Mouse (Mus musculus) heart, postnatal 25 days (tissue): ENCODE results near the gene Dlec1. TPM values are rescaled to one million over a fixed set of nuclear protein-coding genes. Genes with fewer than 3 reads are reported as not detected.

Experiments
- DNase-seq: peaks from one replicate; pipeline ENCODE4 v3.0.0; 2022; ENCODE audit warnings: low spot score
- intact Hi-C: fragments of 180-260 bp; cut with DNase I; formaldehyde crosslinking; loops from one replicate; pipeline ENCODE4 v1.15.1; 2025
- total RNA-seq, 2 experiments: library from RNA; stranded (reverse); gene quantifications; 2 replicates each; pipeline ENCODE4 v1.2.3; 2021

Dlec1 gene
- under 1 TPM in 1 of 2 experiments, not detected in 1; 0.10 TPM for total RNA-seq

GRCm38 (mm10) chr9:119101992-119102782, at the start of gene Dlec1:
Gene Dlec1, plus strand, starts transcription at chr9:119102478.
- DNase-seq, result peak; percentile 57
- intact Hi-C loops, result no loop called here

GRCm38 (mm10) chr9:119053964-119054576, 48.2 kb upstream of the Dlec1 start:
- no peak for DNase-seq
- intact Hi-C loops, result no loop called here

DNA sequence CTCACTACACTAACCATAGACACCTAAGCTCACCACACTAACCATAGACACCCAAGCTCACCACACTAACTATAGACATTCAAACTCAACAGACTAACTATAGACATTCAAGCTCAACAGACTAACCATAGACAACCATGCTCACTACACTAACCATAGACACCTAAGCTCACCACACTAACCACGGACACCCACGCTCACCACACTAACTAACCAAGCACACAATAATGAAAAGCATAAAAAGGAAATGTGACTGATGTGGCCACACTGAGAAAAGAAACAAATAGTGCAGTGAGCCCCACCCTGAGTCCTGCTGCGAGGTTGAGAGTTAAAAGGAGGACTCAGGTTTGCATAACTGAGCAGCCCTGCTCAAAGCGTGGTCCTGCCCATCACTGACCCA, 46.9 kb upstream of the Dlec1 start:
- intact Hi-C loops, result no loop called here
- no peak for DNase-seq

DNA sequence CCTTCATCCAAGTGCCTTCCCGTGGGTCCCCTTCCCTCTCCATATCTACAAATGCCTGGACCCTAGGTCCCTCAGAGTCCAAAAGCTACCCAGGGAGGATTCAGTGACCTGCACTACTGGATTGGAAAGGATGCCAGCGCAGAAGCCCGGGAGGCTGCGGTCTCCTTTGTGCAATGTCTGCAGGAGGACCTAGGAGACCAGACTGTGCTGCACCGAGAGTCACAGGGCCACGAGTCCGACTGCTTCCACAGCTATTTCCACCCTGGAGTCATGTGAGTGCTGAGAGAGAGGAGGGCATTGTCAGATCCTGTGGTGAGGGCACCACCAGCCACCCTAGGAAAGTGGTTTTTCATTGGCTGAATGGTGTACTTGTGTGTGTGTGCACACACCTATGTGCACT, 44.0 kb upstream of the Dlec1 start:
- intact Hi-C loops, result no loop called here
- no peak for DNase-seq

- intact Hi-C loops, result loop anchor here (10.0 kb wide), 1 partner anchor 476 kb away; no protein-coding TSS in a partner anchor
- no peak for DNase-seq
These were observed 41.6 kb upstream of the Dlec1 start for GRCm38 (mm10) chr9:119060701-119061100.

GRCm38 (mm10) chr9:119063036-119063644, 39.1 kb upstream of the Dlec1 start:
- intact Hi-C loops, result loop anchor here (10.0 kb wide), 1 partner anchor 478 kb away; no protein-coding TSS in a partner anchor
- DNase-seq, result no peak

- DNase-seq, result no peak
- intact Hi-C loops, result loop anchor here (10.0 kb wide), 1 partner anchor 479 kb away; no protein-coding TSS in a partner anchor
These were observed 38.0 kb upstream of the Dlec1 start for GRCm38 (mm10) chr9:119064296-119064695.

- peak; percentile 48 for DNase-seq
- intact Hi-C loops, result loop anchor here (1.0 to 10.0 kb wide), 3 partner anchors 39 to 483 kb away; no protein-coding TSS in a partner anchor
These were observed 34.7 kb upstream of the Dlec1 start for GRCm38 (mm10) chr9:119067601-119068000.

DNA sequence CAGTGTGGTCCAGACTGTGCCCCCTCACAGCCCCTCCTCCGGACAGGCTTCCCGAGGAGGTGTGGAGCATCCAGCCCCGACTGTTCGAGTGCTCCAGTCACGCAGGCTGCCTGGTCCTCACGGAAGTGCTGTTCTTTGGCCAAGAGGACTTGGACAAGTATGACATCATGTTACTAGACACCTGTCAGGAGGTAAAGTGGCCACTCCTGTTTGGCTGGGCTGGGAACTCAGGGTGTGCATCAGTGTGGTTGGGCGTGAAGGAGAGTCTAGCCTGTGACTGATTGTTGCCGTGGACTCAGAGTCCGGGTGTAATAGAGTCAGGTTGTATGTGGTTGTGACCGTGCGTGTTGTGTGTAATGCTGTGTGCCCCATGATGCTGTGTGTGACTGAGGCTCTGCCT, 34.0 kb upstream of the Dlec1 start:
- intact Hi-C loops, result loop anchor here (10.0 kb wide), 1 partner anchor 483 kb away; no protein-coding TSS in a partner anchor
- DNase-seq, result no peak

DNA sequence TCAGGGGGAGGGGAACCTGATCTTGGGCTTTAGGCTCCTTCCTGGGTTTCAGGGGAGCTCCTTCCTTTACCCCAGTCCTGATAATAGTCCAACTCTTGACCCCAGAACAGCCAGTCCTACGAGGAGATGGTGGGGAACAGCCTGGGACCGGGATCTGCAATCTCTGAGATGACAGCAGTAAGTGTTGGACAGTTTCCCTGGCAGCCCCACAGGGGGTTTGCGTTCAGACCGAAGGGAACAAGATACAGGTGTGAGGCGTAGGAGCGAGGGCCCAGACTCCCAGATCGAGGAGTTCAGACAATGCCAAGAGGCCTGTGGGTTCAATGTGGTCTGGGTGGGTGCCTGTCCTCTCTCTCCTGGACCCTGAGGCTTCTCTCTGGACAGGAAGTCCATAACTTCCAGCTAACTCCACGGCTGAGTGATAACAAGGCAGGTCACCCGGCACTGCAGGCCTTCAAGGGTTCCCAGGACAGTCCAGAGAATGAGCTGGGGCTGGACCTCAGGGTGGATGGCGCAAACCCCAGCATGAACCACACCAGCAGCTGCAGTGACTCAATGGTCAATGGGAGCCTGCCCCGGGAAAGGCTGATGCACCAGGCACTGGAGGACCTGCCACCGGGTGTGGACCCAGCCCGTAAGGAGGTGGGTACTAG, 32.0 kb upstream of the Dlec1 start:
- no peak for DNase-seq
- intact Hi-C loops, result no loop called here

DNA sequence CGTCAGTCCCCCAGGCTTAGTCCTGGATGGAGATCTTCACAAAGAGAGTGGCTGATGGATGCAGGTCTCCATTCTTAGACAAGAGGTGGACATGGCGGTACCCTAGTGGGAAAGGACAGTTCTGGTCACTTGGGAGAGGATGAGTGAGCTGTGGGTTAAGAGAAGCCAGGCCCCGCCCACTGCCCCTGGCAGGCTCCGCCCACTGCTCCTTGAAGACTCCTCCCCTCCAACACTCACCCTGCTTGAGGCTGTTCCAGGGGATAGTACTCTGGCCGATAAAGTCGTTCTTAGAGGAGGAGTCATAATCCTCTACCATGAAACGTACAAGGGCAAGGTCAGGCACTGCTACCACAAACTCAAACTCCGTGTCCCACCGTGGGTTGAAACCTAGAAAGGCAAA, 30.5 kb upstream of the Dlec1 start:
- no peak for DNase-seq
- intact Hi-C loops, result no loop called here

- intact Hi-C loops, result no loop called here
- DNase-seq, result no peak
These were observed 28.9 kb upstream of the Dlec1 start for GRCm38 (mm10) chr9:119073184-119073895.

DNA sequence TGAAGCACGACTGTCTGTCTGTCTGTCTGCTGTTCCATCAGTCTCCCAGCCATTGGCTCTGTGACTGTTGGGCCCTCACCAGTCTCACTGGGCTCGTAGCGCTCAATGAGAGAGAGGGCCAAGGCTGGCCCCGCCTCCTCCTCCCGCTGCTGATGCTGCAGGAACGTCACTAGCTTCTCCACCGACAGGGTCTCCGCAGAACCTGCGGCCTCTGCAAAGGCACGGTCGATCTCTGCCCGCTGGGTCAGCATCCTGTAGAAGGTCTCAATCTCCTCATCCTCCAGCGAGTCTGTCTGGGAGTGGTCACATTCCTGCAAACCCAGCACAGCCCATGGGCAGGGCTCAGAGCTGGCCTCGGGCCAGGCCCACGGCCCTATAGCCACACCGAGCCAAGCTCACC, 26.6 kb upstream of the Dlec1 start:
- no peak for DNase-seq
- intact Hi-C loops, result no loop called here

- DNase-seq, result no peak
- intact Hi-C loops, result no loop called here
These were observed 22.1 kb upstream of the Dlec1 start for GRCm38 (mm10) chr9:119080040-119080675.

DNA sequence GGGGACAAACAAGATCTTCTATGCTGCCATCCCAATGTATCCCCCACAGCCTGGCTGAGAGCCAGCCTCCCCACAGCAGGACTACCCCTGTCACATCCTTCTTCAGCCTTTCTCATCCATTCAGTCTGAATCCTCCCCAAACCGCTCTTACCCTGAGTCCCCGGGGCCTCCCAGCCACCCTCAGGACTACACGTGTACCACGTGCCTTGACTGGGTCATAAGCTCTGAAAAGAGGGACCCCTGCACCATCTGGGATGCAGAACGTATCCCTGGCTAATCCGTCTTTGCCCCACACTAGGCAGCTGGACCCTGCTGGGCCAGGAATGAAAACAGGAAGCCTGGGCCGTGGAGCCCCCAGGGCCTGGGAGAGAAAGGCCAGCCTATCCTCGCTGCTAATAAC, 20.2 kb upstream of the Dlec1 start:
- intact Hi-C loops, result no loop called here
- no peak for DNase-seq

GRCm38 (mm10) chr9:119082656-119083430, 19.4 kb upstream of the Dlec1 start:
- DNase-seq, result no peak
- intact Hi-C loops, result no loop called here

DNA sequence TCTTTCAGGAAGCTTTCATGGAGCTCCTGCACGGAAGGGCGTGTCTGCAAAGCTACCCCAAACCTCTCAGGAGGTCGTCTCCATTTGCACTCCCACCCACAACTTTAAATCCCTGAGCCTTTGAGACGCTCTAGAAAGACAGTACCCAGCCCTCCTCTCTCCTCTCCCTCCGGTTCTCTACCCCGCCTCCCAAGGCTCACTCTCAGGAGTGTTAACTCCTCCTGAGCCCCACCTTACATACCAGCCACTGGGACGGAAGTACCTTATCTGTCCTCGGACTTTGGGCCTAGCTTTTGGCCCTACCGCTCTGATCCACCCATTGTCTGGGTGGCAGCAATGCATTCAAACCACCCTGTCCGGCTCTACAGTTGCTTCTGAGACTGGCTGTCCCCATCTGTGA, 18.3 kb upstream of the Dlec1 start:
- no peak for DNase-seq

GRCm38 (mm10) chr9:119086451-119086850, 15.8 kb upstream of the Dlec1 start:
- no peak for DNase-seq
- intact Hi-C loops, result no loop called here

More for the DNA sequence above, 18.3 kb upstream of the Dlec1 start:
- intact Hi-C loops, result no loop called here
